Mouse (Mus musculus): ENCODE results near the gene Nr2f2. TPM values are rescaled to one million over a fixed set of nuclear protein-coding genes. Genes with fewer than 3 reads are reported as not detected.

Gene Nr2f2
- polyA plus RNA-seq, 1 experiment from 2014 or later, result 105 TPM

DNA sequence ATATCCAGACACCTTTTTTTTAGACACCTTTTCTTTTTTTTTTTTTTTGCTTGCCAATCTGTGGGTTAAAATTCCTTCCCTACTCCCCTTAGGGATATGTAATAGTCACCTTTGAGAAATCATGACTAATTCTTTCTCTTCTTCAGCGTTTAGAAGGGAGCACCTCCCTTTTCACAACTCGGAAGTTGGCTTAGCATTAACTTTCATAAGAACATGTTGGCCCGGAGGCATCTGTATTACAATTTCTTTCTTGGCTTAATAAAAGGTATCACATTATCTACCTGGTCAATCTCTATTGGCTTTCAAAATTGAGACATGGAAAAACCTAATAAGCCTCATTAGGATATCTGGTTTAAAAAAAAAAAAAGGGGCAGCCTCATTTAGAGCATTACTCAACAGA, 14.4 kb upstream of the Nr2f2 start:
- H3K36me3 ChIP-seq, result no peaks in the 10 kb centered on the region
- peaks cover 16% of the 10 kb centered on the region for H3K4me1 ChIP-seq
- no peak overlapping the region for H3K27ac ChIP-seq (replicated peaks)
- H3K9ac ChIP-seq (replicated peaks), result no peak overlapping the region
- ATAC-seq (ENCODE audit: low FRiP score, low read depth), result no peak
- 68% methylated on average over 3 of the region's 3 CpGs for WGBS
- no peak overlapping the region for H3K4me2 ChIP-seq (replicated peaks)
- H3K9me3 ChIP-seq, result no peaks in the 10 kb centered on the region
- H3K4me3 ChIP-seq, result no peak overlapping the region
- H3K27me3 ChIP-seq, result peaks cover 22% of the 10 kb centered on the region

DNA sequence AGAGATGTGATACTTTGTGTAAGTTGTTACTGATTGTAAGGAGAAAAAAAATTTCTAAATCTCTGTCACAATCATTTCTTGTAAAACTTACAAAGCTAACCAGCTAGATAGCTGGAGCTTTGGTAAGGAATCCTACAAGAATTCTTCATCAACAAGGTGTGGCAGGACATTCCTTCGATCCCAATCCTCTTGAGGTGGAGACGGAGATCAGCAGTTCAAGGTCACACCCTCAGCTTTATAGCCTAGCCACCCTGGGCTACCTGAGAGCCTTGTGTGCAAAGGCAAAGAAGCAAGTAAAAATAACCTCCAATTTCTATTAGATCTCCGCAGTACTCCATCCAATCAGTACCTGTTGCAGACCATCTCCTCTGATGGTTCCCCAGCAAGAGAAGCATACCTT, 13.7 kb upstream of the Nr2f2 start:
- H3K9me3 ChIP-seq, result no peaks in the 10 kb centered on the region

DNA sequence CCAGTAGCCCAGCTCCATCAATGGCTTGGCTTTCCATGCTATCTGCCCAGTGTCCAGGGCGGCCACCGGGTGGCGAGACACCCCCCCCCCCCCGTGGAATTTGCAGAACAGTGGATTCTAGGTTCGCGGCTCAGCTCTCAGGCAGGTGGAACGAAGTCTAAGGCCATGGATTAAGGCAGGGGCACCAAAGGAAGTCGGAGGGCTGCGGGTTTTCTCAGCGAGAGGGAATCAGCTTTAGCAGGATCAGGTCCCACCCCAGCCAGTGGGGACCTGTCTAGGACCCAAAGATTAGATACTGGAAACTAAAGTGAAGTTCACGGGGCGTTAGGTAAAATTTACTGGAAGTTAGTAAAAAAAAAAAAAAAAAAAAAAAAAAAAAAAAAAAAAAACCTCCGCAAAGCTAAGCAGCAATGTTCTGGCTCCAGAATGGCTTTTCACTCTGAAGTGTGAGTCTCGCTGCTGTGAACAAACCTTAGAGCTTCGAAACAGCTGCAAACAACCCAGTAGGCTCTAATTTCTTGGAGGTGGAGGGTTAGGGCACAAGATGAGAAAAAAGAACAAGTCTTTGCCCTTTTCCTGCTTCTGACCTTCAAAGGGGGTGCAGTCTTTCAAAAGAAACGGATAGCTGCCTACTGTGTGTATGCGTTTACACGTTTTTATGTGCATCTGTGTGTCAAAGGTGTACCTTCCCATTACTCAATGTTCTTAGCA, 4.2 kb upstream of the Nr2f2 start:
- peak overlapping the region; percentile 66; the same call in 1 of the 2 replicates for H3K9ac ChIP-seq (replicated peaks)
- H3K4me1 ChIP-seq, result peaks cover 27% of the 10 kb centered on the region
- H3K27me3 ChIP-seq, result peaks cover 64% of the 10 kb centered on the region
- H3K36me3 ChIP-seq, result no peaks in the 10 kb centered on the region
- H3K27ac ChIP-seq (replicated peaks), result peak overlapping the region; percentile 87
- H3K9me3 ChIP-seq, result no peaks in the 10 kb centered on the region
- H3K4me2 ChIP-seq (replicated peaks), result peak overlapping the region; percentile 60
- ATAC-seq (ENCODE audit: low FRiP score, low read depth), result no peak
- WGBS, result 2% methylated on average over 18 of the region's 18 CpGs
- peak overlapping the region; percentile 38 for H3K4me3 ChIP-seq

More for the DNA sequence above, 13.7 kb upstream of the Nr2f2 start:
- no peak overlapping the region for H3K4me3 ChIP-seq
- no peak for ATAC-seq (ENCODE audit: low FRiP score, low read depth)
- H3K27ac ChIP-seq (replicated peaks), result no peak overlapping the region
- H3K4me1 ChIP-seq, result peaks cover 16% of the 10 kb centered on the region
- no peaks in the 10 kb centered on the region for H3K36me3 ChIP-seq
- H3K27me3 ChIP-seq, result peaks cover 26% of the 10 kb centered on the region
- 86% methylated on average over 3 of the region's 3 CpGs for WGBS
- H3K9ac ChIP-seq (replicated peaks), result no peak overlapping the region
- no peak overlapping the region for H3K4me2 ChIP-seq (replicated peaks)

DNA sequence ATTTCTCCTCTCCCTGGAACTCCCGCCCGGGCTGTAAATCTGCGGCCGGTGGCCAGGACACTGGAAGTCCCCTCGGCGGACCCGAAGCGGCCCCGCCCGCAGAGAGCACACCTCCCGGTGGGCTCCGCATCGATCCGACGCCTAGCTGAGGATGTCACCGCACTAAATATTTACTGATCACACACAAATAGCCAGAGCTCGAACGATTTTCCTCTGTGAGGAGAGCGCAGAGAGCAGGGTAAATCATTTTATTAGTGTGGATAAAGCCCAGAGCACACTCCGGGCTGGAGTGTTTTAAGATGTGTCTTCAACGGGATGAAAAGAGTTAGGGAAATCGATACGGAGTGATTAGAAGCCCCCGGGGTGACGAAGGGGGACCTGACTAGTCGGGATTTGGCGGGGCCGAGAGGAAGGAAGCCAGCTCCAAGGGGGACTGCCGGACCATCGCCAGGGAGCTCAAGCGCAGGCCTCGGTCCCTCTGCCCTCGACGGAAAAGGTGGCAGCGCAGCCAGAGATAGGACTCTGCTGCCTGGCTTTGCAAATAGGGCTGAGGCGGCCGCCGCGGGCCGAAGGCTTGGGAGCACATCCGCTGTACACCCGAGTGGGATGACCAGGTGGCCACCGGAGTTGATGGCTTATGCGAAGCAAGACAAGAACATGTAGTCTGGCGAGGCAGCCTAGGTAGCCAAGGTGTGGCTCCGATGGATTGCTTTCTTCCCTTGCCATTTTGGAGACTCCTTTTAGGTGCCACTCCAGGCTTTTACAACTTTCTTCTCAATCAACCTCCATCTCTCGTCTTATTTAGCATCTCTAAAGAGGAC, 3.4 kb upstream of the Nr2f2 start:
- WGBS, result under 1% methylated on average over 47 of the region's 47 CpGs
- ATAC-seq (ENCODE audit: low FRiP score, low read depth), result peak; percentile 38
- H3K27ac ChIP-seq (replicated peaks), result peak overlapping the region; percentile 87
- H3K27me3 ChIP-seq, result peaks cover 65% of the 10 kb centered on the region
- no peaks in the 10 kb centered on the region for H3K36me3 ChIP-seq
- H3K4me3 ChIP-seq, result peak overlapping the region; percentile 38
- peak overlapping the region; percentile 66 for H3K9ac ChIP-seq (replicated peaks)
- peak overlapping the region; percentile 60 for H3K4me2 ChIP-seq (replicated peaks)
- H3K9me3 ChIP-seq, result no peaks in the 10 kb centered on the region
- H3K4me1 ChIP-seq, result peaks cover 27% of the 10 kb centered on the region

DNA sequence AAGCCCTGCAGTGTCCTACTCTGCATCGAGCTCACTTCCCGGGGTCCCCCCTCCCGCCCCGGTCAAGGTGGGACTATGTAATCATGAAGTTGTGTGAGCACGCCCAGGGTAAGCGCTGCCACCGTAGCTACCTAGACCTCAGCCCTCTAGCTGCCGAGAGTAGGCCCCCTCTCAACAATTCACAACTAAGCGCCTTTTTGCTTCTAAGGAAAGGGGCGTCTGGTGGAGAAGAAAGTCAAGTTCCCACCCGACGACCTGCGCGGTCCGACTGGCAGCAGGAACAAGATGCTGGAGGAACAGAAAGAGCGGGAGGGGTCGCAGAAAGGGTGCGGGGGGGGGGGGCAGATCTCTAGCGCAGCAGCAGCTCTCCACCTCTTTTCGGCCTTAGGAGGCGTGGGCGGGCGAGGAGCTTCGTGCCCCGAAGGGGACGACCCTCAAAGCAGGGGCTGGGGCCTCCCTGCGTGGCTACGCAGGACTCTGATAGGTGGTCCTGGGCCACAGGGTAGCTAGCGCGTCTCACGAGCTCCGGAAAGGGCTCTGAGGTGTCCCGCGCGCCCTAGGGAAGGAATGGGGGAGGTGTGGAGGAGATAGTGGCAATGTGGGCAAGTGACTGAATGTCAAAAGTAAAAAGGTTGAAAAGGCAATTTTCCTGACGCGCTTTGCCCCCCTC, 2.7 kb upstream of the Nr2f2 start:
- 0% methylated on average over 37 of the region's 37 CpGs for WGBS
- ATAC-seq (ENCODE audit: low FRiP score, low read depth), result peak; percentile 62; the same call in 1 of the 2 replicates
- H3K27me3 ChIP-seq, result peaks cover 68% of the 10 kb centered on the region

DNA sequence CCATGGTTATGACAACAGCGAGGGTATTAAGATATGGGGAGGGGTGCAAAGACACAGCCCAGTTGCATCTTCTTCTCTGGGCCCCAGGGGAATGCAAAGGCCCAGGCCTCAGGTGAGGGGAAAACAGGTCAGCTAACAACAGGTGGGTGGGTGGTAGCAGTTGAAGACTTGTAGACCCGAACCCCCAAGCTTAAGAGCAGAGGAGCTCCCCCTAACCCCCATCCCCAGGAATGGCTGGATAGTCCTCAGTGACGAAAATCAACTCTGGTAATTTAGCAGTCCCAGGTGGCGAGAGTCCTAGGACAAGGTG, 2.2 kb upstream of the Nr2f2 start:
- 14% methylated on average over 4 of the region's 4 CpGs for WGBS
- H3K9me3 ChIP-seq, result no peaks in the 10 kb centered on the region
- H3K27me3 ChIP-seq, result peaks cover 65% of the 10 kb centered on the region
- peaks cover 27% of the 10 kb centered on the region for H3K4me1 ChIP-seq
- peak overlapping the region; percentile 38 for H3K4me3 ChIP-seq
- no peak for ATAC-seq (ENCODE audit: low FRiP score, low read depth)
- no peaks in the 10 kb centered on the region for H3K36me3 ChIP-seq
- H3K9ac ChIP-seq (replicated peaks), result peak overlapping the region; percentile 66; the same call in 1 of the 2 replicates
- H3K4me2 ChIP-seq (replicated peaks), result peak overlapping the region; percentile 60
- peak overlapping the region; percentile 87 for H3K27ac ChIP-seq (replicated peaks)

More for the DNA sequence above, 2.7 kb upstream of the Nr2f2 start:
- Histone ChIP-seq H3K9me3 (no peaks in the 10 kb centered on the region), H3K36me3 (no peaks in the 10 kb centered on the region), H3K4me3 (peak overlapping the region; percentile 38), H3K4me1 (peaks cover 27% of the 10 kb centered on the region), H3K27ac (replicated peaks) (peak overlapping the region; percentile 87), H3K9ac (replicated peaks) (peak overlapping the region; percentile 66), H3K4me2 (replicated peaks) (peak overlapping the region; percentile 60)

DNA sequence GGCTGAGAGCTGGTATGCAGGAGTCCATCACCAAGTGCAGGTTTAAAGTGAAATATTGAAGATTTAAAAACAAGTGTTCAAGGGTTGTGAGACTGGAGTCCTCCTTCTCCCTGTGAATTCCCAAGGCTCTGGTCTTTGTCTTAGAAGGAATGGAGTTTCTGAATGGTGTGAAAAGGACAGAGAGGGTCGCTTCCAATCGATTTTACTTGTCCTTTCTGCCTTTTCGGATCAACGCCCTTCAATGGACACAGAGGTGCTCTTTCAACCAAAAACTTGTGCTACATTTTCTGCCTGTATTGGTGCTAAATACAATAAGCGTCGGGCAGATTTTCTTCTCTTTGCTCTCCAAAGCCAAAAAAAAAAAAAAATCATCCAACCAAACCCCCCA, 1.7 kb upstream of the Nr2f2 start:
- Histone ChIP-seq H3K27ac (replicated peaks) (peak overlapping the region; percentile 87), H3K9ac (replicated peaks) (peak overlapping the region; percentile 2; the same call in 1 of the 2 replicates), H3K4me2 (replicated peaks) (peak overlapping the region; percentile 60), H3K27me3 (peaks cover 68% of the 10 kb centered on the region), H3K4me1 (peaks cover 27% of the 10 kb centered on the region), H3K4me3 (peak overlapping the region; percentile 53), H3K36me3 (no peaks in the 10 kb centered on the region), H3K9me3 (no peaks in the 10 kb centered on the region)
- ATAC-seq (ENCODE audit: low FRiP score, low read depth), result no peak
- WGBS, result 7% methylated on average over 6 of the region's 6 CpGs

DNA sequence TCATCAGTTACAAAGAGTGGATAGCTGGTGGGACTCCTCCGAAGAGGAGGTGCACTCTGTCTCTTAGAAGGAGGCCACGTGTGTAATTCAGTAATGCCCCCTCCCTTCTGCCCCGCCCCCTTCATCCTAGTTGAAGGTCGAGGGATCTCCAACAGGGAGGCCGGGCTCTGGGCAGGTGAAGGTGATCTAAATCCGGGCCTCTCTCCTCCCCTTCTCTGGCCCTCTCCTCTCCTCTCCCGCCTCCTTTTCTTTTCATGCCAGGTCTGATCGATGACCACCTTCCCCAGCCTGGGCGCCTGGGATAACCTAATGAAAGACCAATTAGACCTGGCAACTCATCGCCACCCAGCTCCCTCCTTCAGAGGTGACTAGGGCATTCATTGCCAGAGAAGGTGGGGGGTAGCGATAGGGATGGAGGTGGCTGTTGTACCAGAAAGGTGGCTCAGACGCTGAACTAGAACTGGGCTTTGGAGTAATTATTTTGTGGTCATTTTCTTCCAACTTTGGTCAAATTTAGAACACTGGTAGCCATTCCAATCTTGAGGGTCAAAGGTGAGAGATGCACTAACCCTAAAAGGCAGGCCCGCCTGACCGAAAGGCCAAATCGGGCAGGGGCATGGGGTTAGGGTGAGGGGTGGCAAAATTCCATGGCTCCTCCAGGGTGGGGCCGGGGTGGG, 1.2 kb upstream of the Nr2f2 start:
- Histone ChIP-seq H3K9ac (replicated peaks) (peak overlapping the region; percentile 2; the same call in 1 of the 2 replicates), H3K9me3 (no peaks in the 10 kb centered on the region), H3K27ac (replicated peaks) (peak overlapping the region; percentile 87), H3K27me3 (peaks cover 69% of the 10 kb centered on the region), H3K4me2 (replicated peaks) (peak overlapping the region; percentile 60), H3K36me3 (no peaks in the 10 kb centered on the region), H3K4me3 (peak overlapping the region; percentile 53), H3K4me1 (peaks cover 27% of the 10 kb centered on the region)
- ATAC-seq (ENCODE audit: low FRiP score, low read depth), result no peak
- WGBS, result 2% methylated on average over 16 of the region's 16 CpGs

DNA sequence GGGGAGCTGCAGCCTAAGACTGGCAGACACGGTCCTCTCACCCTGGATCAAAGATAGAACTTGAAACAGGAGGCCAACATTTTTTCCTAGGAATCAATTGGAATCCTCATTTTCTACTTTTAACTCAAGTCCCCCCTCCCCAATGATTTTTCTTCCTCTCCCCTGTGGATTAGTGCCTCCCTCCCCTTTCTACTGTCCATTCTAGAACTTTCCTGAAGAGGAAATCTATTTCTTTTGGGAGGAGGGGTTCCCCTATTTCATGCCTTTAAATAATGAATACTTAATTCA, 217 bp upstream of the Nr2f2 start:
- Histone ChIP-seq H3K9ac (replicated peaks) (peak overlapping the region; percentile 84), H3K9me3 (no peaks in the 10 kb centered on the region), H3K4me3 (peak overlapping the region; percentile 53), H3K4me2 (replicated peaks) (peak overlapping the region; percentile 60), H3K36me3 (no peaks in the 10 kb centered on the region), H3K4me1 (peaks cover 24% of the 10 kb centered on the region), H3K27ac (replicated peaks) (peak overlapping the region; percentile 94), H3K27me3 (peaks cover 61% of the 10 kb centered on the region)
- ATAC-seq (ENCODE audit: low FRiP score, low read depth), result no peak
- WGBS, result 0% methylated on average over 1 of the region's 1 CpGs

DNA sequence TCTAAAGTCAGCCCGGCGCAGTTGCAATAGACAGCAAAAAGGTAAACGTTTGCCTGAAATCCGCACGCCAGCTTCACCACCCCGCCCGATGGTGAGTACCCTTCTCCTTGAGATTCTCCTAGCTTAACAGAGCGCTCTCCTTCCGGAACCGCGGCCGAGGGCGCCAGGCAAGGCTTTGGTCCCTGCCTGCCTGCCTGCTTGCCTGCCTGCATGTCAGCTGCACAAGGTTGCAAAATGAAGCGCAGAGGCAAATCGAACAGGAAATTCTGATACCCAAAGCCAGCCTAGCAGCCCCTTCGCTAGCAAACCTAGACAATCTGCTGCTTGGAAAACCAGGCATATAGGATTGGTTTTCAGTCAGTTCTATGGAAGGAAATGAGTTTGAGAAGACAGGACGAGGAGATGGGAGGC, 1.1 kb downstream of the Nr2f2 start:
- Histone ChIP-seq H3K27ac (replicated peaks) (peak overlapping the region; percentile 94), H3K27me3 (peaks cover 49% of the 10 kb centered on the region), H3K4me2 (replicated peaks) (peak overlapping the region; percentile 60), H3K4me3 (peak overlapping the region; percentile 53), H3K9me3 (no peaks in the 10 kb centered on the region), H3K4me1 (peaks cover 23% of the 10 kb centered on the region), H3K36me3 (no peaks in the 10 kb centered on the region), H3K9ac (replicated peaks) (peak overlapping the region; percentile 84)
- no peak for ATAC-seq (ENCODE audit: low FRiP score, low read depth)
- WGBS, result under 1% methylated on average over 17 of the region's 17 CpGs

DNA sequence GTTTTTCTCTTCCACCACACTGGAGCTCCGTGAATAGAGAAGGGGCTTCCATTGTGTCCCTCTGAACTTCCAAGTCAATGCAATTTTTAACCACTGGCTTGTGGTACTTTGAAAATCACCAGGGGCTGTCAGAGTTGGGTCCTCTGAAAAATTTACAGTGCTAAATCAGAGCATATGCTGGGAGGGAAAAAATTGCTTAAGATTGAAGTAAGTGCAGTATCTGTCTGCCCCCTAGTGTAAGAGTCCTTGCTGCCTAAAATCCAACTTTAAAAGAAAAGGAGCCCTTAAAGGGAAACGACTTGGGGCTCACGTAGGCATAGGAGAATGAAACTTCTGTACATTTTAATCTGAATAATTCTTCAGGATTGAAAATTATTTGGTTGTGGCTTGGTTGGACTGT, 1.7 kb downstream of the Nr2f2 start:
- H3K27ac ChIP-seq (replicated peaks), result peak overlapping the region; percentile 94

More for the DNA sequence above, 1.7 kb downstream of the Nr2f2 start:
- WGBS, result 0% methylated on average over 3 of the region's 3 CpGs
- ATAC-seq (ENCODE audit: low FRiP score, low read depth), result no peak
- H3K9me3 ChIP-seq, result no peaks in the 10 kb centered on the region
- H3K4me3 ChIP-seq, result peak overlapping the region; percentile 53
- peaks cover 21% of the 10 kb centered on the region for H3K4me1 ChIP-seq
- no peaks in the 10 kb centered on the region for H3K36me3 ChIP-seq
- peak overlapping the region; percentile 60 for H3K4me2 ChIP-seq (replicated peaks)
- H3K9ac ChIP-seq (replicated peaks), result peak overlapping the region; percentile 84; the same call in 1 of the 2 replicates
- H3K27me3 ChIP-seq, result peaks cover 48% of the 10 kb centered on the region
